Mouse (Mus musculus) brain, adult 2 months (tissue): ENCODE measurements at regions not wholly inside any gene's neighbourhood (a gene's known extent, or its start where the extent isn't known, plus 50 kb on each side); places are given as distances from the start of the nearest gene placed in this dataset.

Source experiments
- DNase-seq: peaks from one replicate; pipeline ENCODE4 v3.0.0; 2011; ENCODE audit warnings: low read depth, low spot score

DNA sequence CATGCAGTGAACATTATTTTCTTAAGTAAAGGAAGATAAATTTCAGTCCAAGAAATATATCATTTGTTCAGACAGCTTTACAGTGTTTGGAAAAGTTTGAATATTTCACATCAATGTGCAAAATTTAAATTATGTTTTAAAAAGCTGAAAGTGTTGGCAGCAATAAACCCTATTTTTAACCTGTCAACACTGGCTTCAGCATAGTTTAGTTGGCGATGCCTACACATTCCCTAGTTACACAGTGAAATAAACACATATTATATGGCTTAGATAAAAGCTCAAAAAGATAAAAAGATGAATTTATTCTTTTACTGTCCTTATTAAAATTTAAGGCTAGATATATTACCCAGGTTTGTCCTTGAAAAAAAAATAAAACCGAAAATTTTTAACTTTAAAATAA, 471.8 kb upstream of the Ncam2 start:
- DNase-seq, result peak; percentile 39

DNA sequence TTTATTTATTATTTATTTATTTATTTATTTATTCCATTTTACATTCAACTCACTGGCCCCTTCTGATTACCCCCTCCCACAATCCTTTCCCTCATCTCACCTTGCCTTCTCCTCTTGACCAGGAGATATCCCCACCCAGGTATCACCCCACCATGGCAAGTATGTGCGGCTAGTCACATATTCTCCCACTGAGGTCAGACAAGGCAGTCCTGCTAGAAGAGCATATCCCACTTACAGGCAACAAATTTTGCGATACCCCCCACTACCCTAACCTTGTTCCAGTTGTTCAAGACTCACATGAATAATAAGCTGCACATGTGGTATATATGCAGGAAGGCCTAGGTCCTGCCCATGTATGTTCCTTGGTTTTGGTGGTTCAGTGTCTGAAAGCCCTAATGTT, 427.2 kb upstream of the Ncam2 start:
- DNase-seq, result no peak

DNA sequence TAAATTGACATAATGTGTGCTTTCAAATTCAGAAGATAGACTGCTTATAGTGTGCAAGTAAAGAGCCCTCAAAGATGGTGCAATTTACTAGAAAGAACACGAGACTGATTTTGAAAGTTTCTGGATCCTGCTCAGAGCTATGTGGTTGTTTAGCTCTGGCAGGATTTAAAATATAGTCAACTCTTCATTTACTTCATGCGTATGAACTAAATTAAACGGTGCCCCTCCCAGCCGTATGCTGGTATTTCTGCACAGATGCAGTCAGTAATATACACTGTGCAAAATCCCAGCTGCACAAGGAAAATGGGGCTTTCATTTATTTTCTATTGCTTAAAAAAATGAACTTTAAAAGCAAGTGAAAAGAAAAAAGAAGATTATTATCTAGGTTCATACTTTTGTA, 383.4 kb upstream of the Ncam2 start:
- peak; percentile 54 for DNase-seq

DNA sequence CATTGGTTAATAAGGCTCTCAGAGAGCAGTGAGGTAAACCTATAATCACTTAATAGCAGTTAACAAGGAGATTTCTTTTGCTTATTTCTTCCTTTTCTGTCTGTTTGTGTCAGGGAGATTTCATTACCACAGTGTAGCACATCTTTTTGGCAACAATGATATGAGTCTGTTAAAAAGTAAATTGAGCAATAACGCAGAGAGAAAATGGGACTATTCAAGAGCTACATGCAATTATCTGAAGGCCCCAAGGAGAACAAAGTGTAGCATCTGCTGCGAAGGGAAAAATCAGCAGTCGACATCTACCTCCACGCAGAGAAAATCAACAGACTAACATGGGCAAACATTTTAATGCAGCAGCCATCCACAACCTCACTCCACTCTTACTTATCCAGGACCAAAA, 366.0 kb upstream of the Ncam2 start:
- DNase-seq, result no peak
